Mouse (Mus musculus): Measurements from ENCODE around the gene Olfr514. TPM values are rescaled to one million over a fixed set of nuclear protein-coding genes. Genes with fewer than 3 reads are reported as not detected.
"Not testable (repeated sequence)": the region's sequence is repeated elsewhere in the genome, so short reads cannot be mapped to it uniquely, and the experiment has no call there.

Olfr514 gene
- not detected in 2 replicates for polyA plus RNA-seq (2012; rRNA removed)

- DNase-seq (ENCODE audit: low spot score): no peak
These were observed at the start of gene Olfr514 for GRCm38 (mm10) chr7:108825897-108826296. Olfr514 (minus strand) TSS chr7:108825997.

- no peak for DNase-seq (ENCODE audit: low spot score)
These were observed 46.5 kb upstream of the Olfr514 start, which contains the start of gene Olfr517 for GRCm38 (mm10) chr7:108872279-108872678. Olfr517 (minus strand) TSS chr7:108872379.

- no peak for DNase-seq (ENCODE audit: low spot score)
These were observed 24.6 kb upstream of the Olfr514 start, which contains the start of gene Olfr516 for GRCm38 (mm10) chr7:108850429-108850828. Olfr516 (minus strand) TSS chr7:108850529.

- DNase-seq (ENCODE audit: low spot score): not testable (repeated sequence)
These were observed 11.1 kb downstream of the Olfr514 start for GRCm38 (mm10) chr7:108814593-108815215.

GRCm38 (mm10) chr7:108797205-108797933 is 28.4 kb downstream of the Olfr514 start:
- no peak for DNase-seq (ENCODE audit: low spot score)

Other genes starting within 250 kb of the Olfr514 start
- gene Olfr506, start 215.2 kb downstream of the Olfr514 start, polyA plus RNA-seq (2012; rRNA removed): not detected in 2 replicates
- gene Olfr507, start 204.2 kb downstream of the Olfr514 start, polyA plus RNA-seq (2012; rRNA removed): not detected in 2 replicates
- not detected in 2 replicates for gene Olfr508, start 196.0 kb downstream of the Olfr514 start, polyA plus RNA-seq (2012; rRNA removed)
- gene Olfr509, start 174.1 kb downstream of the Olfr514 start, polyA plus RNA-seq (2012; rRNA removed): not detected in 2 replicates
- not detected in 2 replicates for gene Olfr510, start 159.6 kb downstream of the Olfr514 start, polyA plus RNA-seq (2012; rRNA removed)
- gene Olfr512, start 112.7 kb downstream of the Olfr514 start, polyA plus RNA-seq (2012; rRNA removed): not detected in 2 replicates
- gene Olfr513, start 75.0 kb downstream of the Olfr514 start, polyA plus RNA-seq (2012; rRNA removed): not detected in 2 replicates
- gene Olfr516, start 24.5 kb upstream of the Olfr514 start, polyA plus RNA-seq (2012; rRNA removed): not detected in 2 replicates
- gene Olfr517, start 46.4 kb upstream of the Olfr514 start, polyA plus RNA-seq (2012; rRNA removed): not detected in 2 replicates
- gene Olfr518, start 59.0 kb upstream of the Olfr514 start, polyA plus RNA-seq (2012; rRNA removed): not detected in 2 replicates
- gene Olfr519, start 68.4 kb upstream of the Olfr514 start, polyA plus RNA-seq (2012; rRNA removed): not detected in 2 replicates
- gene Nlrp10, start 104.2 kb upstream of the Olfr514 start, polyA plus RNA-seq (2012; rRNA removed): 0.47 and 0.52 TPM in 2 replicates
- 119 and 192 TPM in 2 replicates for gene Eif3f, start 108.4 kb upstream of the Olfr514 start, polyA plus RNA-seq (2012; rRNA removed)
- 1.6 and 1.7 TPM in 2 replicates for gene Tub, start 124.3 kb upstream of the Olfr514 start, polyA plus RNA-seq (2012; rRNA removed)